Mouse (Mus musculus): ENCODE results near the gene Ipo11. TPM values are rescaled to one million over a fixed set of nuclear protein-coding genes. Genes with fewer than 3 reads are reported as not detected.

Gene Ipo11
- polyA plus RNA-seq, 1 experiment from 2014 or later, result 12.0 TPM

- 93% methylated on average over 2 of the region's 2 CpGs for WGBS
- Histone ChIP-seq H3K4me2 (replicated peaks; ENCODE audit: low read depth) (no peak overlapping the region), H3K27me3 (replicated peaks; ENCODE audit: control insufficient read depth, insufficient read depth, low read length) (no peaks in the 10 kb centered on the region), H3K4me1 (replicated peaks; ENCODE audit: control insufficient read depth, insufficient read depth, low read length) (no peaks in the 10 kb centered on the region), H3K9me3 (ENCODE audit: control insufficient read depth) (no peaks in the 10 kb centered on the region), H3K9ac (ENCODE audit: low read depth, low read length) (no peak overlapping the region), H3K4me3 (ENCODE audit: low read depth, low read length) (no peak overlapping the region), H3K27ac (ENCODE audit: low read depth, low read length) (no peak overlapping the region), H3K36me3 (ENCODE audit: control insufficient read depth, insufficient read depth) (no peaks in the 10 kb centered on the region; the same call in 1 of the 2 replicates)
- TF ChIP-seq CTCF (IDR thresholded peaks at IDR 0.05; ENCODE audit: low read depth), result no peak
- no peak for ATAC-seq
Measured at GRCm38 (mm10) chr13:106887364-106887763, 49.4 kb downstream of the Ipo11 start.

- Histone ChIP-seq H3K9ac (ENCODE audit: low read depth, low read length) (no peak overlapping the region), H3K4me2 (replicated peaks; ENCODE audit: low read depth) (no peak overlapping the region), H3K36me3 (ENCODE audit: control insufficient read depth, insufficient read depth) (peaks cover 4% of the 10 kb centered on the region; the same call in 1 of the 2 replicates), H3K9me3 (ENCODE audit: control insufficient read depth) (no peaks in the 10 kb centered on the region), H3K27ac (ENCODE audit: low read depth, low read length) (no peak overlapping the region), H3K27me3 (replicated peaks; ENCODE audit: control insufficient read depth, insufficient read depth, low read length) (no peaks in the 10 kb centered on the region), H3K4me1 (replicated peaks; ENCODE audit: control insufficient read depth, insufficient read depth, low read length) (no peaks in the 10 kb centered on the region), H3K4me3 (ENCODE audit: low read depth, low read length) (no peak overlapping the region)
- WGBS, result 92% methylated on average over 4 of the region's 4 CpGs
- TF ChIP-seq CTCF (IDR thresholded peaks at IDR 0.05; ENCODE audit: low read depth), result no peak
- no peak for ATAC-seq
Measured at GRCm38 (mm10) chr13:106884249-106884648, 52.5 kb downstream of the Ipo11 start.

- Histone ChIP-seq H3K4me1 (replicated peaks; ENCODE audit: control insufficient read depth, insufficient read depth, low read length) (no peaks in the 10 kb centered on the region), H3K9me3 (ENCODE audit: control insufficient read depth) (no peaks in the 10 kb centered on the region), H3K27ac (ENCODE audit: low read depth, low read length) (no peak overlapping the region), H3K36me3 (ENCODE audit: control insufficient read depth, insufficient read depth) (peaks cover 25% of the 10 kb centered on the region; the same call in 1 of the 2 replicates), H3K27me3 (replicated peaks; ENCODE audit: control insufficient read depth, insufficient read depth, low read length) (no peaks in the 10 kb centered on the region), H3K4me2 (replicated peaks; ENCODE audit: low read depth) (no peak overlapping the region), H3K4me3 (ENCODE audit: low read depth, low read length) (no peak overlapping the region), H3K9ac (ENCODE audit: low read depth, low read length) (no peak overlapping the region)
- no peak for ATAC-seq
- 87% methylated on average over 1 of the region's 1 CpGs for WGBS
- TF ChIP-seq CTCF (IDR thresholded peaks at IDR 0.05; ENCODE audit: low read depth), result peak; percentile 66
Measured at GRCm38 (mm10) chr13:106876278-106876677, 60.5 kb downstream of the Ipo11 start.

- Histone ChIP-seq H3K4me1 (replicated peaks; ENCODE audit: control insufficient read depth, insufficient read depth, low read length) (no peaks in the 10 kb centered on the region), H3K27ac (ENCODE audit: low read depth, low read length) (no peak overlapping the region), H3K4me2 (replicated peaks; ENCODE audit: low read depth) (no peak overlapping the region), H3K4me3 (ENCODE audit: low read depth, low read length) (no peak overlapping the region), H3K27me3 (replicated peaks; ENCODE audit: control insufficient read depth, insufficient read depth, low read length) (no peaks in the 10 kb centered on the region), H3K9me3 (ENCODE audit: control insufficient read depth) (no peaks in the 10 kb centered on the region), H3K9ac (ENCODE audit: low read depth, low read length) (no peak overlapping the region), H3K36me3 (ENCODE audit: control insufficient read depth, insufficient read depth) (peaks cover 15% of the 10 kb centered on the region)
- 57% methylated on average over 2 of the region's 2 CpGs for WGBS
- no peak for TF ChIP-seq CTCF (IDR thresholded peaks at IDR 0.05; ENCODE audit: low read depth)
- ATAC-seq, result no peak
Measured at GRCm38 (mm10) chr13:106865547-106865946, 71.2 kb downstream of the Ipo11 start.

- TF ChIP-seq CTCF (IDR thresholded peaks at IDR 0.05; ENCODE audit: low read depth), result no peak
- H3K4me1 ChIP-seq (replicated peaks; ENCODE audit: control insufficient read depth, insufficient read depth, low read length), result no peaks in the 10 kb centered on the region
- H3K4me3 ChIP-seq (ENCODE audit: low read depth, low read length), result no peak overlapping the region
- H3K27ac ChIP-seq (ENCODE audit: low read depth, low read length), result no peak overlapping the region
- no peaks in the 10 kb centered on the region for H3K27me3 ChIP-seq (replicated peaks; ENCODE audit: control insufficient read depth, insufficient read depth, low read length)
- H3K9me3 ChIP-seq (ENCODE audit: control insufficient read depth), result no peaks in the 10 kb centered on the region
- peak; percentile 90 for ATAC-seq
- WGBS, result 56% methylated on average over 5 of the region's 5 CpGs
- no peak overlapping the region for H3K4me2 ChIP-seq (replicated peaks; ENCODE audit: low read depth)
- no peak overlapping the region for H3K9ac ChIP-seq (ENCODE audit: low read depth, low read length)
- H3K36me3 ChIP-seq (ENCODE audit: control insufficient read depth, insufficient read depth), result 0 out of 2 replicates have a peak, but pooled peaks cover 3% of the 10 kb centered on the region
Measured at GRCm38 (mm10) chr13:106858779-106859178, 78.0 kb downstream of the Ipo11 start.

GRCm38 (mm10) chr13:106856556-106856955 lies 80.2 kb downstream of the Ipo11 start:
- 82% methylated on average over 3 of the region's 3 CpGs for WGBS
- no peak overlapping the region for H3K4me2 ChIP-seq (replicated peaks; ENCODE audit: low read depth)
- TF ChIP-seq CTCF (IDR thresholded peaks at IDR 0.05; ENCODE audit: low read depth), result no peak
- no peak overlapping the region for H3K4me3 ChIP-seq (ENCODE audit: low read depth, low read length)
- H3K27me3 ChIP-seq (replicated peaks; ENCODE audit: control insufficient read depth, insufficient read depth, low read length), result no peaks in the 10 kb centered on the region
- no peak overlapping the region for H3K9ac ChIP-seq (ENCODE audit: low read depth, low read length)
- H3K4me1 ChIP-seq (replicated peaks; ENCODE audit: control insufficient read depth, insufficient read depth, low read length), result no peaks in the 10 kb centered on the region
- no peaks in the 10 kb centered on the region for H3K36me3 ChIP-seq (ENCODE audit: control insufficient read depth, insufficient read depth)
- no peaks in the 10 kb centered on the region for H3K9me3 ChIP-seq (ENCODE audit: control insufficient read depth)
- H3K27ac ChIP-seq (ENCODE audit: low read depth, low read length), result no peak overlapping the region
- ATAC-seq, result no peak

GRCm38 (mm10) chr13:106847534-106847933 lies 89.2 kb downstream of the Ipo11 start:
- Histone ChIP-seq H3K4me1 (replicated peaks; ENCODE audit: control insufficient read depth, insufficient read depth, low read length) (no peaks in the 10 kb centered on the region), H3K36me3 (ENCODE audit: control insufficient read depth, insufficient read depth) (no peaks in the 10 kb centered on the region), H3K4me3 (ENCODE audit: low read depth, low read length) (no peak overlapping the region), H3K27me3 (replicated peaks; ENCODE audit: control insufficient read depth, insufficient read depth, low read length) (no peaks in the 10 kb centered on the region), H3K9me3 (ENCODE audit: control insufficient read depth) (no peaks in the 10 kb centered on the region), H3K27ac (ENCODE audit: low read depth, low read length) (no peak overlapping the region), H3K9ac (ENCODE audit: low read depth, low read length) (no peak overlapping the region), H3K4me2 (replicated peaks; ENCODE audit: low read depth) (no peak overlapping the region)
- TF ChIP-seq CTCF (IDR thresholded peaks at IDR 0.05; ENCODE audit: low read depth), result no peak
- no peak for ATAC-seq
